Mouse (Mus musculus): Measurements from ENCODE around the gene Npas3.

The Npas3 gene

GRCm38 (mm10) chr12:53992411-53992810, 743.9 kb downstream of the Npas3 start:
- no peak for DNase-seq (ENCODE audit: low spot score in 2 of 2)

GRCm38 (mm10) chr12:53995710-53996109, 747.2 kb downstream of the Npas3 start:
- no peak for DNase-seq (ENCODE audit: low spot score in 2 of 2)

- DNase-seq (ENCODE audit: low spot score in 2 of 2), result no peak
Measured at GRCm38 (mm10) chr12:53997141-53997540, 748.7 kb downstream of the Npas3 start.

GRCm38 (mm10) chr12:53999647-54000637, 751.5 kb downstream of the Npas3 start:
- no peak for DNase-seq (ENCODE audit: low spot score in 2 of 2)

GRCm38 (mm10) chr12:54002496-54002895, 754.0 kb downstream of the Npas3 start:
- DNase-seq (ENCODE audit: low spot score in 2 of 2), result no peak

GRCm38 (mm10) chr12:54004606-54005005, 756.1 kb downstream of the Npas3 start:
- DNase-seq (ENCODE audit: low spot score in 2 of 2), result no peak

- no peak for DNase-seq (ENCODE audit: low spot score in 2 of 2)
Measured at GRCm38 (mm10) chr12:54005546-54005945, 757.1 kb downstream of the Npas3 start.

- DNase-seq (ENCODE audit: low spot score in 2 of 2), result no peak
Measured at GRCm38 (mm10) chr12:54015304-54015703, 766.8 kb downstream of the Npas3 start.

- DNase-seq (ENCODE audit: low spot score in 2 of 2), result no peak
Measured at GRCm38 (mm10) chr12:54017949-54018348, 769.5 kb downstream of the Npas3 start.

- DNase-seq (ENCODE audit: low spot score in 2 of 2), result no peak
Measured at GRCm38 (mm10) chr12:54019979-54020378, 771.5 kb downstream of the Npas3 start.

GRCm38 (mm10) chr12:54034666-54035346, 786.3 kb downstream of the Npas3 start:
- peak in 1 of 2 experiments; percentile 54 for DNase-seq (ENCODE audit: low spot score in 2 of 2)

GRCm38 (mm10) chr12:54037602-54038001, 789.1 kb downstream of the Npas3 start:
- DNase-seq (ENCODE audit: low spot score in 2 of 2), result no peak

GRCm38 (mm10) chr12:54042996-54043544, 794.6 kb downstream of the Npas3 start:
- DNase-seq (ENCODE audit: low spot score in 2 of 2), result no peak

- DNase-seq (ENCODE audit: low spot score in 2 of 2), result no peak
Measured at GRCm38 (mm10) chr12:54044606-54045334, 796.3 kb downstream of the Npas3 start.

GRCm38 (mm10) chr12:54045360-54045759, 796.9 kb downstream of the Npas3 start:
- DNase-seq (ENCODE audit: low spot score in 2 of 2), result no peak

- no peak for DNase-seq (ENCODE audit: low spot score in 2 of 2)
Measured at GRCm38 (mm10) chr12:54046824-54047223, 798.3 kb downstream of the Npas3 start.

- no peak for DNase-seq (ENCODE audit: low spot score in 2 of 2)
Measured at GRCm38 (mm10) chr12:54048126-54048525, 799.6 kb downstream of the Npas3 start.

- DNase-seq (ENCODE audit: low spot score in 2 of 2), result no peak
Measured at GRCm38 (mm10) chr12:54049926-54050325, 801.4 kb downstream of the Npas3 start.

- DNase-seq (ENCODE audit: low spot score in 2 of 2), result no peak
Measured at GRCm38 (mm10) chr12:54052939-54053338, 804.5 kb downstream of the Npas3 start.

GRCm38 (mm10) chr12:54053598-54053997, 805.1 kb downstream of the Npas3 start:
- DNase-seq (ENCODE audit: low spot score in 2 of 2), result no peak

GRCm38 (mm10) chr12:54060732-54061131, 812.3 kb downstream of the Npas3 start:
- peak; percentile 76 to 92 for DNase-seq (ENCODE audit: low spot score in 2 of 2)

- no peak for DNase-seq (ENCODE audit: low spot score in 2 of 2)
Measured at GRCm38 (mm10) chr12:54061168-54061567, 812.7 kb downstream of the Npas3 start.

All from cerebellum, postnatal 4 days (tissue).